Mouse (Mus musculus) CD4-positive naive resting alpha-beta T cell, adult 76 days (primary cell): ENCODE measurements around the gene Pld6. TPM values are rescaled to one million over a fixed set of nuclear protein-coding genes. Genes with fewer than 3 reads are reported as not detected.

Experiments used
- total RNA-seq: library from RNA; stranded (reverse); gene quantifications from one replicate; pipeline ENCODE4 v1.2.4, GENCODE M21; 2023

Pld6 gene
- total RNA-seq, result 0.62 TPM

DNA sequence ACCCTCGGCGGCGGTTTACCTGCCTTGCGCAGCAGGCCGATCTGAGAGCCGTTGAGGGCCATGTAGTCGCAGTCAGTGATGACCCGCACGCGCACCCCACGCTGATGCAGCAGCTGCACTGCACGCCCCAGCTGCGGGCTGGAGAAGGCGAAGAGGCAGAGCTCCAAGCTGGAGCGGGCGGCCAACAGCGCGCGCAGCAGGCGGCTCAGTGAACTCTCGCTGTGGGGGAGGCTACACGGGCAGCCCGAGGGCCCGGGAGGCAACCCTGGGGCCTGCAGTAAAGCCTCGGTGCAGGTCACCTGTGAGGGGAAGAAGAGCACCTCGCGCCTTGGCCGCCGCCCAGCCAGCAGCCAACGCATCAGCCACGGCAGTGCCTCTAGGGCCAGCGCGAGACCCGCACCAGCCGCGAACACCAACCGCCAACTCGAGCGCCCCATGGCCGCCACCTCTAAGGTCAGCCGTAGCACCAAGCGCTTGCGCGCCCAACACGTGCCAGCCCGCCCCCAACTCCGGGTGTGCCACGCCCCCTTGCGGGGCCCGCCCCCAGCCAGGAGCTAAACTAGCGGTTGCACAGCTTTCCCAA is at the start of gene Pld6:
TSS of gene Pld6 (minus strand) at position 447 of the 583 bp plus-strand sequence.

DNA sequence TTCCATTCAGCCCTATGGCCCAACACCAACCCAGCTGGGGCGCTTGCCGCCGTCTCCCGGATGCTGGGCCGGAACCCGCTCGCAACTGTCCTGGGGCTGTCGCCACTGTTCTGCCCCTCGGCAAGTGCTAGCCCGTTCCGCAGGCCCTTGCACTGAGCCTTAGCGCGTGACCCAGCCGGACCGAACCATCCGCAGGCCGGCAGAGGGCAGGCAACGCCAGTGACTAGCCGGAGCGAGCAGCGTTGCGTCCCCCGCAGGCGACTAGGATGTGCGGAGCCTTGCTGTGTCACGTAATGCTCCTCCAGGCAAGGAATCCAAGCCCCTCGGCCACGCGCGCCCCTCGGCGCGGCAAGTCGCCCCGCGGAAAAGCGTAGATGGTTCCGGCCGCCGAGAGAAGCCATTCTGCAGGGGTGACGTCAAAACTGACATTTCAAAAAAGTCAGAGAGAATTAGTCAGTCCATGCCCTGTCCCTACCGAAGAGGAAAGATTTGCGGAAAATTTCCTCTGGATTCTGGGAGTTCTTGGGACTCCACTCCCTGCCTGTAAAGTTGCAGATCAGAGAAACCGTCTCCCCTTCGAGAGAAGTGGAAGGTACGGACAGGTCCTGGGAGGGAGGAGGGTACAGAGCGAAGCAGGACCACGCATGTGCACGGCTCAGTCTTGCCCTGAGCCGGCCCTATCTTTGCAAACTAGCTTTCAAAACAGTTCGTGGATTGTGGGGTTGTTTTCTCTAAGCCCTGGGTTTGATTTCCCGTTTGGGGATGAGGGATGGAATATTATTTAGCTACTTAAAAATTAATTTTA is 22.4 kb upstream of the Pld6 start, which contains the start of gene Flcn:
TSS of gene Flcn (minus strand) at position 347 of the 805 bp plus-strand sequence.

Other genes starting within 250 kb of the Pld6 start
- 3.3 TPM for gene Nlrp3, start 246.1 kb downstream of the Pld6 start, total RNA-seq
- gene Olfr222, start 211.4 kb downstream of the Pld6 start, total RNA-seq, result not detected
- not detected for gene Olfr223, start 194.4 kb downstream of the Pld6 start, total RNA-seq
- 81.0 TPM for gene Mprip, start 126.3 kb downstream of the Pld6 start, total RNA-seq
- 83.9 TPM for gene Flcn, start 22.4 kb upstream of the Pld6 start, total RNA-seq
- 8.0 TPM for gene Nt5m, start 51.8 kb upstream of the Pld6 start, total RNA-seq
- gene Cops3, start 52.2 kb upstream of the Pld6 start, total RNA-seq, result 80.7 TPM
- 5.3 TPM for gene Med9, start 160.6 kb upstream of the Pld6 start, total RNA-seq
- 2.0 TPM for gene Rasd1, start 177.3 kb upstream of the Pld6 start, total RNA-seq